In the genomic region with DNA sequence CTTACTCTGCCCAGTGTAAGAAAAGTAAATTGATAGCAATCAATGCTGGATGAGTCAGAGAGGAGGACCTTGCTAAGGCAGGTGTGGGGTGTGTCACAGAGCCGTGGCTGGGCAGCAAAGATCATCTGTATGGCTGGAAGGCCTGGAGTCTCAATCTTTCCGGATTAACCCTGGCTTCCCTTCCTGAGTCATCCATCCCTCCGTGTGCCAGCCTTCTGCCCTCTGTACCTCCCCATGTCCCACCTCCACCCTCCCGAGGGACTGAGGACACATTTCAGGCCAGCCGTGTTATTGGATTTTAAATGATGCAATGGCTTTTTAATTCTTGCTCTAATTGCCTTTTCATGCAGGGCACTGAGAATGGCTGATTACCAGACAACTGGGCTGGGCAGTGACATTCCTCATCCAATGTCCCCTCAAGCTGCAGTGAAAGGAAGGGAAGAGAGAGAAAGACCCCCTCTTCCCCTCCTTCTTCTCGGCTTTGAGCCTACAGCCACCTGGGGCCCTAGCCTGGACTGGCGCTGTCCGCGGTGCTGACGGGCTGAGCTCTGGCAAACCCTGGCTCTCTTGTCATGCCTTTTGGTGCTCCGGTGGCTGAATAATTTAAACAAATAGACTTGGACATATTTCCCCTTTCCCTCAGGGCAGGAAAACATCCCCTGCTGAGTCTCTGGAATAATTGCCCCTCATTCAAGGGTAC, we compare ENCODE assay signal across 8 mouse cellular contexts. TPM values are rescaled to one million over a fixed set of nuclear protein-coding genes. Genes with fewer than 3 reads are reported as not detected.
DNase-seq lines count a peak whose midpoint lies in the region.

No protein-coding gene starts in this region.

- no peaks in the 10 kb centered on the region for H3K9me3 ChIP-seq in hindbrain, embryonic 10.5 days

- H3K27ac ChIP-seq in hindbrain, embryonic 10.5 days: peak overlapping the region; percentile 50

- H3K4me1 ChIP-seq in hindbrain, embryonic 10.5 days (replicated peaks): peaks cover 54% of the 10 kb centered on the region

- no peaks in the 10 kb centered on the region for H3K27me3 ChIP-seq in hindbrain, embryonic 10.5 days (ENCODE audit: insufficient read depth, poor library complexity, severe bottlenecking)

- DNase-seq in gastrocnemius, adult 18-20 months (ENCODE audit: low spot score): peak; percentile 25
- DNase-seq in gastrocnemius, adult 8-10 months (ENCODE audit: low spot score in 2 of 2): no peak
- peak; percentile 15 for DNase-seq in CD4-positive helper T cell, adult 2 months (ENCODE audit: low read depth, low spot score)
- peak; percentile 29 for DNase-seq in c-Kit-positive CD71-positive TER-119-negative erythroid progenitor cells, embryonic 14.5 days (ENCODE audit: low read depth)
- peak; percentile 76 for DNase-seq in hindbrain, embryonic 10.5 days (ENCODE audit: low spot score)
- DNase-seq in lung, postnatal 25 days (ENCODE audit: low spot score): peak; percentile 46
- peak; percentile 66 for DNase-seq in right cerebral cortex, postnatal 14 days
- no peak for DNase-seq in left cerebral cortex, adult 11 months (ENCODE audit: low spot score)

- no peaks in the 10 kb centered on the region for H3K36me3 ChIP-seq in hindbrain, embryonic 10.5 days

- H3K4me3 ChIP-seq in hindbrain, embryonic 10.5 days: no peak overlapping the region

- 24% methylated on average over 11 of the region's 11 CpGs for WGBS in hindbrain, embryonic 10.5 days

RNA-seq across cellular contexts. Expression of gene Lemd2, which starts 24.1 kb away (rescaled TPM):
- 10 to 100 TPM; 20.6 to 21.9 TPM for total RNA-seq in gastrocnemius, adult 18-20 months (2021)
- total RNA-seq in gastrocnemius, adult 8-10 months (2022): 10 to 100 TPM; 21.1 to 24.8 (median 23.4) TPM
- 19.0 and 30.0 TPM in 2 replicates for polyA plus RNA-seq in hindbrain, embryonic 10.5 days (2016; fragmentation: Nextera tagmentation; extraction: Ambion mirVana)

Comparison
In these comparisons a context has a peak if more than half of its experiments do, and no peak if none do; other contexts are left out.
1. DNase-seq: peak in gastrocnemius, adult 18-20 months (single experiment), CD4-positive helper T cell, adult 2 months (single experiment), c-Kit-positive CD71-positive TER-119-negative erythroid progenitor cells, embryonic 14.5 days (single experiment), hindbrain, embryonic 10.5 days (single experiment), lung, postnatal 25 days (single experiment) and right cerebral cortex, postnatal 14 days (single experiment); none in gastrocnemius, adult 8-10 months (0 of 2) and left cerebral cortex, adult 11 months (single experiment).